Mouse (Mus musculus): ENCODE data around the gene Ssc4d.

The Ssc4d gene

DNA sequence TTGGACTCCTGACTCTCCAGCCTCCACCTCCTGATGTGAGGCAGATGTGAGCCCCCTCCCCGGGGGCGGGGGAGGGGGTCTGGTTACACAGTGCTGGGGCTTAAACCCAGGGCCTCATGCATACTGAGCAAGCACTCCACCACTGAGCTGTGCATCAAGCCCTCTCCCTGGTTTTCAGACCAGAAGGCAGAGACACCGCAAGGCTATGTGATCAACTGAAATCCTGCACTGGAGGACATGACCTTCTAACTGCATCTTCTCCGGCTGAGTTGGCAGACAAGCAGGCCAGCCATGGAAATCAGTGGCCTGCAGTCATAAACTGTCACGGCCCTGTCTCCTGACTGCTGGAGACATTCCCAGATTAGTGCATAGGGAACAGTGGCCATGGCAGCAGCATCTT lies 33.7 kb downstream of the Ssc4d start:
- no peak for DNase-seq (ENCODE audit: low spot score)

DNA sequence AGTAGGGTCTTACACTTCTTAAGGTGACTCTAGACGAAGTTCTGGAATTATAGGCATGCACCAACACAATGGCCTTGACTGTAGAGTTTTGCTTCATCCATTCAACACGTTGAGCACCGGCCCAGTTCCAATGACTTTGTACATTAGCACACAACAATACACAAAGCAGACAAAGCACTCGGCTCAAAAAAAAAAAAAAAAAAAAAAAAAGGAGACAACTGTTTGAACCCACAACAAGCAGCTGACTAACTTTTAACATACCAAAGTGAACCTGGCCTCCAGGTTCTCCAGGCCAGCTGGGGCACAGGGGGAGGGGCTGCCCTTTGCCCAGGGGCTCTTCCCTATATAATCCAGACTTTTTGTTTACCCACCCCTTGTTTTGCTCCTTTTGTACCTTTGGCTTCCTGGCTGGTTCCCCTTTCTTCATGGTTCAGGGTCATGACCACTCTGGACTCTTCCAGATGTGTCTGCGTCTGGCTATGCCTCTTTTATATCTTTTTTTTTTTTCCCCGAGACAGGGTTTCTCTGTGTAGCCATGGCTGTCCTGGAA lies 38.6 kb downstream of the Ssc4d start:
- DNase-seq (ENCODE audit: low spot score) = no peak

DNA sequence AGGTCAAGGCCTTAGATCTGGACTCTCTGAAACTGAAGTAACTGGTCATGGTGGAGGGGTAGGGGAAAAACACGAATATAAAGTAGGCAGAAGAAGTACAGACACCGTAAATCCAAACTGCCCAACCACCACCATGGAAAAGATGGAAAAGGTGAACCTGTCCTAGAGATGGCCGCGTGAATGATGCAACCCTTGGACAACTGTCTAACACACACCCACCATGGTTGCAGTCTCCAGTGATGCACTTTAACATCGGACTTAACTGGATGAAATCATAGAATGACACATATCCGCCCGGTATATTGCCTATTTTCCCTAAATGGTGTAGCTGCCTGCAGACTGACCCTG lies 39.2 kb downstream of the Ssc4d start:
- no peak for DNase-seq (ENCODE audit: low spot score)

DNA sequence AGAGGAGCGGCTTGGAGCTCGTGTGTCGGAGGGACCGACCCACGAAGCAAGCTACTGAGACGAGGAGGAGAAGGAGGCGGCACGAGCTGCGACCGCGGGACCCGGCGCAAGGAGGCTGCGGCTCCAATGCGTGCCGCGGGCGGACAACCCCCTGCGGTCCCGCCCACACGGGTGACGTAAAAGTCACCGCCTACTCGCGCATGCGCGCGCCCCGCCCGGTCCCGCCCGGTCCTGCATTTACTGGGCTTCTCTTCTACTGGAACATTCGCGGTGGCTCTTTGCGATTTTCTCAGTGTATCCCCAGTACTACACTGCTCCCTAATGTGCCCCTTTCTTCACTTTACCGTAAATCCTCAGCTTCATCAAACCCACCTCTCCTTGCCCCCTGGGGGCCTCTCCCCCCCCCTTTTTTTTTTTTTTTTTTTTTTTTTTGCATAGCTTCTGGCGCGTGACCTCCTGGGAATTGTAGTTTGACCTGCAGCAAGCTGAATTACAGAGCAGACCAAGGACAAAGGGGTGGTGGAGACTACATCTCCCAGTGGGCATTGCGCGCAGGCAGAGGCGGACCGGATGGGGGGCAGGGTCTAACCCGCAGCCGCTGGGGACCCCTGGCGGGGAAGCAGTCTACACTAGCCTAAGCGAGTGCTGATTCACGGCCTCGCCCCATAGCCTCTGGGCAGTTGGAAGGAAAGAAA lies 39.7 kb downstream of the Ssc4d start, which contains the start of gene Ywhag:
Gene Ywhag (minus strand): TSS at position 136 of the 695 bp plus-strand sequence.
- DNase-seq (ENCODE audit: low spot score) = peak; percentile 97

DNA sequence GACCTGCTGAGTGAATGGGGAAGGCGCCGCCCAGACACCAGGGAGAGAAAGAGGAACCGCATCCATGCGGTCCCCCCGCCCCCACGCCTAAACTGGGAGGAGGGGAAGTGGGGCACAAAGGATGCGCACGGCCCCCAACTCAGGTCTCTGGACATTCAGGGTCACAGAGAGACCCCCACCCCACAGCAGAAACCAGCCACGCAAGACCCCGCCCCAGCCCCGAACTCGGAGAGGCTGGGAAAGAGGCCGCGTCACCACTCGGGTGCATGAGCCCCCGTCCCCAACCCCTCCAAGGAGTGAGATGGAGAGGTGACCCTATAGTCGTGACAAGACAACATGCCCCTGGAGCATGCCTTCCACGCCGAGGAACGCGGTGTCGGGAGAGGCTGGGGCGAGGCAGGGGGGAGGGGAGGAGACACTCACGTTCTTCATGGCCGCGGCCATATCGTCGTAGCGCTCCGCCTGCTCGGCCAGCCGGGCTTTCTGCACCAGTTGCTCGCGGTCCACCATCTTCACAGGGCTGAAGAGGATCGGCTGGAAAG lies 40.4 kb downstream of the Ssc4d start:
- DNase-seq (ENCODE audit: low spot score) = peak; percentile 50

DNA sequence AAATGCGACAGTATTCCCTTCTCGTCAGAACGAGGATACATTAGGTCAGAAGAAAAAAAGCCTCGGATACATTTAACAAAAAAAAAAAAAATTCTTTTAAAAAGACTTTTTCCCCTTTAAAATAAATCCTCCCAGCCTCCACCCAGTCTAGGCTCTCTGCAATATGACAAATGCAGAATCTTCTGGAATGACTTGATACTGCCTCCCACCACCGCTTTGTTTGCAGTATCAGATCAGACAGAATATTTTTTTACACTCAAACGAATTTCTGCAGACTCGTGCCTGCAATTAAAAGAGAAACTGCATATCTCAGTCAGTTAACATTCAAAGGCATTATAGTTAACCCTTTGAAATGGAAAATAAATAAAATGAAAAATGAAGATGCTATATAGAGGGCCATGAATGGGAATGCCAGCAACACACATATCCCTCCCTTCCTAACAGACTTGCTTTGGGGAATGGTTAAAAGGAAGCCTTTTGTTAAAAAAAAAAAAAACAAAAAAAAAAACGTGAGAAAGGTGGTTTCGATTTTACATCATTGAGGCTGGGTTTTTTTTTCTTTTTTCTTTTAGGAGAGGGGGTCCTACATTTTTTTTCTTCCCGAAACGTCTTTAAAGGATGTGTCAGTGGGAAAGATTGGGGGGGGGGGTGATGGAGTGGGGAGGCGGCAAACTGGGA lies 41.0 kb downstream of the Ssc4d start:
- no peak for DNase-seq (ENCODE audit: low spot score)

DNA sequence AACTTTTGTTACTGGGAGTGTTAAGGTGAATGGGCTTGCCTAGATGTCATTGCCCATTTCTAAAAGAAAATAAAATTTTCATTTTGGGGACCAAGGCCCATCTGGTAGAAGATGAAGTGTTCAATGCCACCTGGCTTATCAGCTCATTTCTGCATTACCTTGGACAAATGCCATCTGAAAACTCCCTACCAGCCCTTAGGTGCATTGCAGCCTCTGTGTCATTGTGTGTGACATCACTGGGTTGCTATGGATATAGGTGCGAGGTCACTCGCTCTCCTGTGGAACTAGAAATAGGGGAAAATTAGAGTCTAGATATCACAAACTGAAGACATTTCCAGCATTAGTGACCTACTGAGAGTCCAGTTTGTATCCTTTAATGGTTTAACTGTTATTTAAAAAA lies 42.0 kb downstream of the Ssc4d start:
- no peak for DNase-seq (ENCODE audit: low spot score)

DNA sequence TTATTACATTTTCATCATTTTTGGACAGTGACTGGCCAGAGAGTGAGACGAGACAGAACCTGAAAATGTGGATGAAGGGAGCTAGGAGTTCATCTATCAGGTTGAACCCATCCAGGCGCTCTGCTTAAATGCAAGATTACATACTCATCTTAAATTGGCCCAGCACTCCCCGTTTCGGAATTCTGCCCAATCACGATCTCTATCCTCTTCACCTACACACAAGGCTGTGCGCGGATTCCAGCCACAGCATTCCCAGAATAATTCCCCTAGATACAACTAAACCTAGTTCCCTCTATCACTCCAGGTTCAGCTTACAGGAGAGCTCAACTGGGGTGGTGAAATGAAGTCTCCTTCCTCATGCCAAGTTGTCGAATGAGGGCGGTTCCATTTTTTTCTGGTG lies 42.8 kb downstream of the Ssc4d start:
- no peak for DNase-seq (ENCODE audit: low spot score)

DNA sequence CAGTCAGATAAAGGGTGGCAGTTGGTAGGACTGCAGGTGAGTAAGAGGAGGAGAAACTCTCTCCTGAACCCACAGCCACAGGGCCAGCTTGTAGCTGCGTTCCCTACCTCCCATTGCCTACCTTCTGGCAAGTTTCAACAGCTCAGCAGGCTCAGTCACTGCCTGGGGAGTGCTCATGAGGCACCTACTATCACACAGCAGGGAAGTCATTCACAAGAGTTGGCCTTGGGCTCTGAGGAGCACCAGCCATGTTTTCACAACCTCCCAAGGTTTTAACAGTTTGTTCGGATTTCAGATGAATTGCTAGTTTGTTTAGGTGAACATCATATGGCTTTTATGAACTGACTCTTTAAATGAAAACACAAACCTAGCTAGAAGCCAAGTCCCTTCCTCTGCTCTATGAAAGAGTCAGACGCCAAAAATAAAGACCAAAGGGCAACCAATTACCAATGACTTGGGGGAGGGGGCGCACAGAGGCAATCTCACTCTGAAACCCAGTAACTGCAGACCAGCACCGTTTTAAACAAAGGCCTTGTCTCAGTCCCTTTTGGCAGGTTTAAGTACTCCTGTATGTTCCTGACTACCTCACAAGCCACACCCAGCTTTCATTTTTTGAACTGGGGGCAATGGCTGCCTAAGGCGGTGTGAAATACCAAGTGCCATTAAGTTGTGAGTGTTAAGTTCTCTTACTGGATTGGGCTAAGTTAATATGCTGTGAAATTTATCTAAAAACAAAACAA lies 44.5 kb downstream of the Ssc4d start:
- no peak for DNase-seq (ENCODE audit: low spot score)

DNA sequence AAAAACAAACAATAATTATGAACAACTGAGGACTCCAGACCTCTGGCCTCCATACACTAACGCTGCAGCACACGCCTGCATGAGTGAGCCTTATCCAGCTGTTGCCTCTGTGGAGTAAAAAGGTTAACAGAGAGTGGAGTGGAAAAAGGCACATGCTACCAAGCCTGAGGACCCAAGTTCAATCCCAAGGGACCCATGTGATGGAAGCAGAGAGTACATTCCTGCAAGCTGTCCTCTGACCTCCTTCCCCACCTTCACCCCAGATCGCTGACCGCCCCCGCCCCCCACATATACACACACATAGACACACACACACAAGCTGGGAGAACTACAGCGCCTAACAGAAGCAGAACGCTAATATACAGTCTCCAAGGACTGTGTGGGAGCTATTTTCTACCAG lies 50.4 kb downstream of the Ssc4d start:
- no peak for DNase-seq (ENCODE audit: low spot score)

DNA sequence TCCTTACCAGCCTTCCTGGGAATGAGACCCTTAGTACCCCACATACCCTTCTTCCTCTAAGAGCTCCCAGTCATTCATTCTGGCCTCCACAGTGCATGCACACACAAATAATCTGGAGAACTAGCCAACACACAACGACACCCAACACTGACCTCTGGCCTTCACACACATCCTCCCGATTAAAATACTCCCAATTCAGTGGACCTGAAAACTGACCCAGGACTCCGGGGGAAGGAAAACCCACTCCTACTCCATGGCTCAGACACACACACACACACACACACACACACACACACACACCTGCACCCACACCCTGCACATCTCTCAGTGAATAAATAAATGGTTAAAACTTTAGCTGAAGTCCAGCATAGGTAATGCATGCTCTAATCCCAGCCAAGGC lies 54.4 kb downstream of the Ssc4d start:
- no peak for DNase-seq (ENCODE audit: low spot score)

DNA sequence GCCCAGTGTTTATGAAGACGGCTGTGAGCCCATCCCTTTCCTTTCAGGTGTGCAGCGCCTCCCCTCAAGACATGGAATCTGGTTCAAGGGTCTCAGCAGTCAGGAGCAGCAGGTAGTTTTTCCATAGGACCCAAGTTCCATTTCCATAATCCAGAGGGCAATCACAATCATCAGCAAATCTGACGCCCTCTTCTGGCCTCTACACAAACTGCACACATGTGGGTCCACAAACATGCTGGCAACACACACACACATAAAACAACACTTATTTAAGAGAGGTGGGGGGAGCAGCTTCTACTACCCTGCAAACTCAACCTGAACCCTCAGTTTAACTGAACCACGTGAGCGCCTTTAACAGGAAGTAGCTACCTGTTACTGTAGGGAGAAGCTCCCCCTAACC lies 55.7 kb downstream of the Ssc4d start:
- DNase-seq (ENCODE audit: low spot score) = no peak

DNA sequence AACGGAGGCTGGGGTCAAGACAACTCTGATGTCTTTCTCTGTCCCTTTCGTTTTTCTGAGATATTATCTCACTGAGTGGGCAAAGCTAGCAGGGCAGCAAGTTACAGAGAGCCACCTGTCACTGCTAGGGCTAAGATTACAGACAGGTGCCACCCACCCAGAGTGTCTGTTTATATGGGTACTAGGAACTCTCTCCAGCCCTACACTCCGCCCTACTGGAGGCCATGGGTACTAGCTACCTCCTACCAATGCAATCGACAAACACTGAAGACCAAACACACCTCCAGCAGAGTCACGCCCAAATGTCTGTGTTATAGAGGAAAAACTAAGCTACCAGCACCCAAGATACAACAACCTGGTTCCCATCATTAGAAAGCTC lies 56.3 kb downstream of the Ssc4d start:
- no peak for DNase-seq (ENCODE audit: low spot score)

DNA sequence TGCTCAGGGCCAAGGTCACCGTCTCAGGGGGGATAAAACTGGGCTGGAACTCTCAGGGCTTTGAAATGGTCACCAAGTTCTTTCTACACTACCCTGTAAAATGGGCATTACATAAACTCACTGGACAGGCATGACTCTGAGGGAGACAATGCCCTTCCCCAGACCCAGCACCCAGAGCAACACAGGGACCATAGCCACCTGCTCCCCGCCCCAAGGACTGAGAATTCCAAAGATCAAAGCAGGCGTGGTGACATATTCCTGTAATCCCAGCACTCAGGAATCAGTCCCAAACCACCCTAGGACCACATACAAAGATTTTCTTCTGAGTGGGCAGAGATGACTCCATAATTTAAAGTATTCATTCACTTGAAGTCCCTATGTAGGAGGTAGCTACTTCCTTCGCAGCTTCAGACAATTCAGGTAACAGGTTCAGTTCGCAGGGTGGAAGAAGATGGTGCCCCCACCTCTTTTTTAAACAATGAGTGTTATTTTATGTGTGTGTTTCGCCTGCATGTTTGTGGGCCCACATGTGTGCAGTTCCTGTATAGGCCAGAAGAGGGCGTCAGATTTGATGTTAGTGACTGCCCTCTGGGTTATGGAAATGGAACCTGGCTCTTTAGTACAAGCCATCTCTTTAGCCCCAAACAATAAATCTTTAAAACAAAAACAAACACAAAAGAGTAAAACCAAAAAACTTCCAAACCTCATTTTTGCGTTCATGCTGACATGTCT lies 56.8 kb downstream of the Ssc4d start:
- no peak for DNase-seq (ENCODE audit: low spot score)

DNA sequence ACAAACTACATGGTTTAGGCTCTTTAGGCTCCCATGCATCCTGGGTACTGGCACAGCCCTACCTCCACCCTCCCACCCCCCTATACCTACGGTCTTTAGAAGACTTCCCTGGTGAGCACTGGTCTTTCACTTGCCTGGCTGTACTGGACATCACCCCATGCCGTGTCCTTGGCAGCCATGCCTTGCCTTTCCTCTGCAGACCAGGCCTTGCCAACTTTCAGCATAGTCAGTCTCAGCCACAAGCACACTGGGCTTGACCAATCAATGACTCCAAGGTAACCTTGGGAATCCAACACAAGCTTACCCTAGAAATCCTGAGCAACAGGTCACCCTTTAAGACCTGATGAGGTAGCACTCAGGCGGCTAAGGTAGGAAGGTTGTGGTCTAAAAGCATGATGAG lies 57.7 kb downstream of the Ssc4d start:
- no peak for DNase-seq (ENCODE audit: low spot score)

DNA sequence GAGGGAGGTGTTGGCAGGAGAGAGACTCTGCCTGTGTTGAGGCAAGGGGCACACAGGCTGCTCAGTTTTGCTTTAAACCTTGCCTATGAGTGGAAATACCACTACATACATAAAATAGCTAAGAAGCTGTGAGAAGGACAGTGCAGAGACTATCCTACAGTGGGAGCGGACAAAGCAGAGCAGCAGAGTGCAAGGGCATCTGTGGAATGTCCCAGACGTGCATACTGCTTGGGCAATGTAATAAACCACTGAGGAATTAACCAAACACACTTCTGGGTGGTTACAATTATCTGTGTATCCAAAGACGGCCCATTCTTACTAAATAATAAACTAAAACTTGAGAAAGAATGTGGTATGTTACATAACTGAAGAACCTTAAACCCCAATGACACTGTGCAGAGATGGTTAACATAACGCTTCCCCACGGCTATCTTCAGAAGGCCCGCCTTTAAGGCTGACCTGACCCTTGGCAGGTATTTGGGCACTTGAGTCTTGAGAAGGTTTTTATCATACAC lies 58.2 kb downstream of the Ssc4d start:
- DNase-seq (ENCODE audit: low spot score) = no peak

DNA sequence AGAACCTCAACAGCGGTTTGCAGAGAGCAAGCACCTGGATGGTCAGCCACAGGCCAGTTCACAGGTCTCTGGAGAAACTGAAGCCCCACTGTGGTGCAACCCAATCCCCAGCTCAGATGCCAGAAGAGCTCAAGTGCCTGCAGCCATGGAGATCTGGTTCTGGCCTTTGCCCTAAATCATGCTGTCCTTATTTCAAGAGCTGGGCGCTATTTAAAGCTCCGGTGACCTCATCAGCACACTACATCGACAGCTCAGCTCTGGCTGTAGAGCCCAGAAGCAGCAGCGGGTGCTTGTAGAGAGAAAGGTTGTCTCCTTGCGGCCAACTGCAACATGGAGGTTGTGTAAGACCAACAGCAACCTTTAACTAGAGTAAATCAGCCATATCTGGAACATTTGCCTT lies 60.2 kb downstream of the Ssc4d start:
- DNase-seq (ENCODE audit: low spot score) = no peak

DNA sequence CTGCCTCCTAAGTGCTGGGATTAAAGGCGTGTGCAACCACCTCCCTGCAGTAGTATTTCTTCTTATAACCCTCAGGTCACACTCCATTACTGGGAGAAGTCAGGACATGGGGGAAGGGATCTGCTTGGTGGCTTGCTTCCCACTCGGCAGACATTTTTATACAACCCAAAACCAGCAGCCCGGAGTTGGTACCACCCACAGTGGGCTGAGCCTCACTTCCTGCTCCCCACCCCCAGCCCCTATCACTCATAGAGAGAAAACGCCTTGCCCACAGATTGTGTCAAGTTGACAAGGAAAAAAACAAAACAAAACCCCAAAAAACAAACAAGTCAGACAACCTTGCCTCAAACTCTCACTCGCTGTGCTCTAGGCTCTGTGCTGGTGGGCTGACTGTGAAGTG lies 61.1 kb downstream of the Ssc4d start:
- no peak for DNase-seq (ENCODE audit: low spot score)

DNA sequence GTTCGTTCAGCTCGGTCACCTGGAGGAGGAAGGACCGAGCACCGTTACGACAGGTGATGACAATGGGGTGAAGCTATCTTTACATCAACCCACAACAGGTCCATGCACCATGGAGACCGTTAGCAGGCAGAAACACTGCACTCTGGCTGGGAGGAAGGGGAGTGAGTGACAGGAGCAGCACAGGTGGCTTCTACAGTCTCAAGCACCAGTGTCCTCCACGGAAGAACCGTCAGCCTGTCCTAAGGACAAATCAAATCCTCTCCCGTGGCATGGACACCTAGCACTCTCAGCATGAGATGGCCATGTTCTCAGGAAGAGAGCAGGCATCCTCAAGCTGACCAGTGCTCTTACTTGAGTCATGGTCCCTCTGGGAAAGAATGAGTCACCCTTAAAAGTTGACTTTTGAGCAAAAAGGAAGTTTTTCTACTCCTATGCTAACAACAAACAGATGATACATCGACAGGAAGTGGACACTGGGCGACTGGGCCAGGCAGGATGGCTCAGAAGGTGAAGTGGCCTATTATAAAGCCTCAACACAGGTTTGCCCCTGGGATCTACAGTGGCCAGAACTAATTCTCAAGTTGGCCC lies 62.6 kb downstream of the Ssc4d start:
- no peak for DNase-seq (ENCODE audit: low spot score)

DNA sequence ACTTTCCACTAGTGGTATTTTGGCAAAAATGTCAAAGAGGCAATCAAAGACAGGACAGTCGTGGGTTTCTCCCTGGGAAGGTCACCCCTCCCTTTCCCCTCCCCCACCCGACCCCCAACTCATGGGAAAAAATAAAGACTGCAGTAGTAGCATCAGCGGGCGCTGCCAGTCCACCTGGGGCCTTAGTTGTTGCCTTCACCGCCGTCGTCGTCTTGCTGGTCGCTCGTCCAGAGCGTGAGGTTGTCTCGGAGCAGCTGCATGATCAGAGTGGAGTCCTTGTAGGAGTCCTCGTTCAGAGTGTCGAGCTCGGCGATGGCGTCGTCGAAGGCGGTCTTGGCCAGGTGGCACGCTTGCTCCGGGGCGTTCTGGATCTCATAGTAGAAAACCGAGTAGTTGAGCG lies 63.5 kb downstream of the Ssc4d start:
- DNase-seq (ENCODE audit: low spot score) = no peak
